Mouse (Mus musculus) adrenal gland, adult (tissue): ENCODE results near the gene Dynlrb1.
A peak's percentile ranks its signal among the peaks of the same experiment; 100 is the strongest.

Experiments used
- DNase-seq, 2 experiments: peaks; one replicate each; pipeline ENCODE4 v3.0.0; 2022 to 2023; ENCODE audit warnings: low spot score in 1 of 2; ENCODE audit not compliant: inconsistent age in 2 of 2

The Dynlrb1 gene

DNA sequence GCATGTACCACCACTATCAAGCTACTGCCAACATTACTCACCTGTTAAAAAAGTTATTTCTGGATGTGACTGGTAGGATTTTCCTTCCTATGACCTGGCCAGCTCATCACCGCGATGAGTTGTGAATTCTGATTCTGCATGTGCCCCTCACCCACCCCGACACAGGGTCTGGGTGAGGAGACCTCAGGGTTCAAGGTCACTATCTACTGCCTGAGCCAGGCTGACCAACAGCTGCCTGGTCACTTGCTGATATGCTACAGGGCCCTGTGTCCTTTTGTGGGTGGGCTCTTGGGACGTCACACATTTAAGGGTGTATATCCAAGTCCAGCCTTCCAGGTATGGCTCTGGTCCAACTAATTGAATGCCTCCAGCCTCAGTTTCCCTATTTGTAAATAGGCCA, 42.8 kb downstream of the Dynlrb1 start:
- peak in 1 of 2 experiments; percentile 65 for DNase-seq

DNA sequence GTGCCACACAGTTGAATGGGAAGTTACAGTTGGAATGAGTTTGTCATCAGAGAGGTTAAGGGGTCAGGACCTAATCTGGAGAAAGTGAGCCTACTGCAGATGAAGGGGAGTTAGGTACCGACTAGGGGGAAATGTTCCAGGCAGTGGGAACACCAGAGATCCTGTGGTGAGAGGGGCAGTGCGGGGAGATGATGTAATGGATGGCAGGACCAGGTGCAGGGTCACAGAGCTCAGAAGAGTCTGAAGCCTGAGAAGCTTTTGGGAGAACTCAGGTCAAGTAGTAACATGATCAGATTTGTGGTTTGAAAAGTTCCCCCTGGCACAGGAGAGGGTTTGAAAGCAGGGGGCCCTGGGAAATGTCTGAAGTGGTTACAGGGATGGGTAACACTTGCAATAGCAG, 43.8 kb downstream of the Dynlrb1 start:
- no peak for DNase-seq

DNA sequence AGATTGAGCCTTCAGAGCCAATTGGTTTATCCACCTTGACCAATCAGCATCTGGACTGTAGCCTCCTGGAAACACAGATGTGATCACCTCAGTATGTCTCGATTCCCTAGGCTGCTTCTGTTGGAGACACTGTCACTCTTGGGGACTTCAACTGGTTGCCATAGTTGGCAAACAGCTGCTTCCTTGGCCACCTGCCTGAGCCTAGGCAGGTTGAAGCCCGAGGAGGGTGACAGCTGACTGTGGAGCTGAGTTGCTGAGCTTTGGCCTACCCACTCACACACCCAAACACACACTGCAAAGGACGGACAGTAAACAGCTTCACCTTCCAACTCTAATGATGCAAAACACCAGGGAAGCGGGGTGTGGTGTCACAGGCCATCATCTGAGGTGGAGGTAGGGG, 47.5 kb downstream of the Dynlrb1 start:
- no peak for DNase-seq

DNA sequence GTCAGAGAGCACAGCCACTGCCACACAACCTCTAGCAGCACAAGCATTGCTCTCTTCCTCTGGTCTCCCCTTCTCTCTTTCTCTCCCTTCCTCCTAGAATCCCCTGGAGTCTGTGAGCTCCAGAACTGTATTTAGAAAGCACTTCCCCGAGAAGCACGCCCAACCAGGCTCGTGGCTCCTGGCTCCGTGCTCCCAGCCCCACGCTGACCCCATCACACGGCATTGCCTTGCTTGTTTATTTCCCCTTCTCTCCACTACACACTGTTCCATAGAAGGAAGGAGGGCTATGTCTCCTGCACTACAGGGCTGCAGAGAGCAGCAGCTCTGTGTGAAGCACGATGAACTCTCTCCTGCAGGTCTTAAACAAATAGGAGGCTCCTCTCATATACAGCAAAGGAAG, 48.3 kb downstream of the Dynlrb1 start:
- no peak for DNase-seq

DNA sequence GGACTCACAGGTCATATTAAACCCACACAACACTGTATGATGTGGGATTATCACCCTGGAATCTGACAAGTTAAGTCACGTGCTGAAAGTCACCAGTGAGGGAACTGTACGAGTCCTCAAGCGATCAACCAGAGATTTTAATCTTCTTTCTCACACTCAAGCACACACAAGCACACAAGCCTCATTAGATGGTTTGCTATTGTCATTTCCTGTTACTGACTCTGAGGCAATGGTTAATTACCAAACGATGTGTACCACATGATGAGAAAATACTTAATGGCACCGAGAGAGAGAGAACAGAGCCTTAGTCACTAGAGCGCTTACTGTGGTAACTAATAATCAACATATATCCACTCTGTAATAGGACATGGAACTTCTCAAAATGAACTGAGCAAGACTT, 49.4 kb downstream of the Dynlrb1 start:
- no peak for DNase-seq

DNA sequence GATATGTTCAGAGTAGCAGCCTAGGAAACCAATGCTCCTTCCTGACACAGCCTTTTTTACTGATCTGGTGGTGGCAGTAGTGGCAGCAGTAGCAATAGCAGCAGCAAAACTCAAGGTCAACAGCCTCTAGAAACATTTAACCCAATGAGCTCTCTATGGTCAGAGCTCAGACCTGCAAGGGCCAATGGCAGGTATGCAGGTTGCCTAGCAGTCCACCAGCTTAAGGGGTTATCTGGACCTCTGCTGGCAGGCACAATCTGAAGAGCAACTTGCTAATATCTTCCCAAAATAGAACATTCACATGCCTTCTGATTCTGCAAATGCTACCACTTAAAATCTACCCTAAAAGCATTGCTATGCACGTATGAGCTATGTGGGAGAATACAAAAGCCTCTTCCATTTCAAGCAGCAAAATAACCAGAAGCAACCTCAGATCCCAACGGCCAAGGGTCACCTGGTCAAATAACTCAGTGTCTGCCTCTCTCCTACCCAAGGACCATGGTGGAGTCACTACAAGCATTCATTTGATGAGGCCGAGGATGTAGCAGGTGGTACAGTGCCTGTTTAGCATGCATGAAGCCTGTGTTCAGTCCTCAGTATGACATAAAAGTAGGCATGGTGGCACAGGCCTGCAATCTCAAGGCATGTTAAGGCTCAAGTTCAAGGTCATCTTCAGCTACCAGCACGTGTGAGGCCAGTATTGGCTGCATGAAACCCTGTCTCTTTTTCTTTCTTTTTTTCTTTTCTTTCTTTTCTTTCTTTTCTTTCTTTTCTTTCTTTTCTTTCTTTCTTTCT, 51.3 kb downstream of the Dynlrb1 start:
- peak in 1 of 2 experiments; percentile 65 for DNase-seq

DNA sequence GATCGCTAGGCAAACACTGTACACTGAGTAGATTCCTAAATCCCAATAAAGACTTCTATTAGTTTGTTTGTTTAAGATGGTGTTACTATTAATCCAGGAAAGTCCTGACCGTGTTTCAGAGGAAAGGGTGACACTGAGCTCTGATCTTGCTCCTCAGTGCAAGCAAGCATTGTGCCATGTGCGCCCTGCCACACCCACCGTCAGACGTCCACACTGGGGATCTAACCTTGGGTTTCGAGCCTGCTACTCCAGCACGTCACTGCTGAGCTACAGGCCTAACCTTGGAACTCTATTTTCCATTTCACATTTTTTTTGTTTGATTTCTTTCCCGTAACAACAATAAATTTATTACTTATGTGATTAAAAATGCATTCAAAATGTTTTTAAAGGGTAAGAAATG, 53.7 kb downstream of the Dynlrb1 start:
- DNase-seq = peak in 1 of 2 experiments; percentile 72

DNA sequence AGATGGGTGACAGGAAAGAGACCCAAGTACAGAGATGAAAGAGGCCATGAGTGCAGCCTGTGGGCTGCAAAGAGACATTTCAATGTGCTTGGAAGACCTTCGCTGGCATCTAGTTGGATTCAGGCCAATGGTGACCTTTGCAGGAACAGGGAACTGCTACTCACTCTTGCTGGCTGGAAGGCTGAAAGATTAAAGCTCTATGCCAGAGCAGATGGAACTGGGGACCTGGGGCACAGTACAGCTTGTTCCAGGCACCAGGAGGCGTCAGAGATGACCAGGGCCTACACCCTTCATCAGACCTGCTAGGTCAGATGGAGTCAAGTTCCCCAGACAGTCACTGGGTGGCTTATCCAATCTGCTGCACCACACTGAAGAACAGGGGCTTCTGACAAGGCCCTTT, 57.0 kb downstream of the Dynlrb1 start:
- peak; percentile 90 to 94 for DNase-seq

DNA sequence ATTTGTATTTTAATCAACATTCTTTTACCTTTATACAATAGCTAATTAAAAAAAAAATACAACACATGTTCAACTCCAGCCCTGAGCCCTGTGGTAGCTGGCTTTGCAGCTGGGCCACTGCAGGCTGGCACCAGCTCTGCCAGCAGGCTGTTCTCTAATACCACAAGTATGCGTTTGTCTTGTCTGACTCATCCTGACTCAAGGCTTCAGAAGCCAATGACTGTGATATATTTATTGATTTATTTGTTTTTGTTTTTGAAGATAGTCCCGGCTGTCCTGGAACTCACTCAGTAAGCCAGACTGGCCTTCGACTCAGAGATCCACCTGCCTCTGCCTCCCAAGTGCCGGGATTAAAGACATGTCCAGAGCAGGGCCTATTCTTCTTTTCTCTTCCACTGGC, 57.6 kb downstream of the Dynlrb1 start:
- DNase-seq = peak; percentile 76 to 87

DNA sequence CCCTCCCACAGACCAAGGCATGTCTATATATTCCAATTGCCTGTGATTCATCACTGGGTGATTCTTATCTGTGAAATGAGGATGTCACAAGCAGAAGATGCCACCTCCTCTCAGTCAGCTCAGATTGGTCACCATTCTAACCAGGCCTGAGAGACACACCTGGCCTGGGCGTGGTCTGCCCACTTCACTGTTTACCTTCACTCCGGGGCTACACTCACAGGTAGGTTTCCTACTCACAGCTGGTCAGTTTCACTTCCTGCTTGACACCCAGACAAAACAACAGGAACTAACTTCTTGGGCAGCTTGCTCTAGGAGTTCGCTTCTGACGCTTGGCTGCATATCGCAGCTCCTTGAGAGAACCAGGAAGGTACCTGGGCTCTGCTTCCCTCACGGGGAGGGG, 59.1 kb downstream of the Dynlrb1 start:
- DNase-seq = no peak

DNA sequence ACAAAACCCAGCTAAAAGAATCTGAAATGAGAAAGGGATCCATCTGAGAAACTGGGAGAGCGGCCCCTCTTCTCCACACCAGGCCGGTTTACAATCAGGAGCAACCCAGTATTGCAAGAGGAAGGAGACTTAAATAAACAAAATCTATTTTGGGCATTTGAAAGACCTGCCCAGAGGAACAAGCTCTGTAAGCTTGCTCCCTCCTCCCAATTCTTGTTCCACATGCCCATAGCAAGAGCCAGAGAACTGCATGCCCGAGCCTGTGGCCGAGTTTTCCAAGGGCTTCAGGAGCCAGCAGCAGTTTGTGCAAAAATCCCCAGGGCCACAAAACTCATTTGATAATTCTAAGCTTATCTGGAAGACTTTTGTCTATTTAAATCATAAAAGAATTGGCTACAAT, 63.2 kb downstream of the Dynlrb1 start:
- DNase-seq = peak in 1 of 2 experiments; percentile 57
